Mouse (Mus musculus) lung, postnatal 25 days (tissue): Measurements from ENCODE around the gene Nol4l.

Experiments
- DNase-seq: peaks from one replicate; pipeline ENCODE4 v3.0.0; 2022; ENCODE audit warnings: low spot score

Nol4l gene

GRCm38 (mm10) chr2:153543911-153544730, 14.3 kb upstream of the Nol4l start:
- peak; percentile 59 for DNase-seq

- DNase-seq, result no peak
These were observed 13.3 kb upstream of the Nol4l start for GRCm38 (mm10) chr2:153542936-153543668.

- no peak for DNase-seq
These were observed 9.1 kb upstream of the Nol4l start for GRCm38 (mm10) chr2:153538898-153539297.

GRCm38 (mm10) chr2:153533981-153534380, 4.2 kb upstream of the Nol4l start:
- no peak for DNase-seq

GRCm38 (mm10) chr2:153530948-153531347, 1.2 kb upstream of the Nol4l start:
- no peak for DNase-seq

GRCm38 (mm10) chr2:153529365-153529781, 398 bp downstream of the Nol4l start:
- DNase-seq, result peak; percentile 14

GRCm38 (mm10) chr2:153528571-153529364, 1.0 kb downstream of the Nol4l start:
- no peak for DNase-seq

GRCm38 (mm10) chr2:153527580-153528531, 1.9 kb downstream of the Nol4l start:
- DNase-seq, result peak; percentile 32

GRCm38 (mm10) chr2:153526850-153527530, 2.8 kb downstream of the Nol4l start:
- DNase-seq, result no peak

GRCm38 (mm10) chr2:153525906-153526311, 3.9 kb downstream of the Nol4l start:
- peak; percentile 25 for DNase-seq

- DNase-seq, result no peak
These were observed 5.0 kb downstream of the Nol4l start for GRCm38 (mm10) chr2:153524727-153525126.

- DNase-seq, result no peak
These were observed 6.1 kb downstream of the Nol4l start for GRCm38 (mm10) chr2:153523656-153524055.

- no peak for DNase-seq
These were observed 6.6 kb downstream of the Nol4l start for GRCm38 (mm10) chr2:153523143-153523542.

GRCm38 (mm10) chr2:153522270-153522669, 7.5 kb downstream of the Nol4l start:
- DNase-seq, result no peak

GRCm38 (mm10) chr2:153520057-153520456, 9.7 kb downstream of the Nol4l start:
- DNase-seq, result no peak

GRCm38 (mm10) chr2:153516961-153517360, 12.8 kb downstream of the Nol4l start:
- DNase-seq, result no peak

- no peak for DNase-seq
These were observed 14.2 kb downstream of the Nol4l start for GRCm38 (mm10) chr2:153515582-153515981.

GRCm38 (mm10) chr2:153514497-153515380, 15.0 kb downstream of the Nol4l start:
- peak; percentile 67 for DNase-seq

- no peak for DNase-seq
These were observed 15.8 kb downstream of the Nol4l start for GRCm38 (mm10) chr2:153513983-153514382.
